Mouse (Mus musculus): ENCODE measurements around the gene Eif4ebp2. TPM values are rescaled to one million over a fixed set of nuclear protein-coding genes. Genes with fewer than 3 reads are reported as not detected.

Gene Eif4ebp2
- polyA plus RNA-seq, 2 experiments: 23.1 to 24.3 TPM

DNA sequence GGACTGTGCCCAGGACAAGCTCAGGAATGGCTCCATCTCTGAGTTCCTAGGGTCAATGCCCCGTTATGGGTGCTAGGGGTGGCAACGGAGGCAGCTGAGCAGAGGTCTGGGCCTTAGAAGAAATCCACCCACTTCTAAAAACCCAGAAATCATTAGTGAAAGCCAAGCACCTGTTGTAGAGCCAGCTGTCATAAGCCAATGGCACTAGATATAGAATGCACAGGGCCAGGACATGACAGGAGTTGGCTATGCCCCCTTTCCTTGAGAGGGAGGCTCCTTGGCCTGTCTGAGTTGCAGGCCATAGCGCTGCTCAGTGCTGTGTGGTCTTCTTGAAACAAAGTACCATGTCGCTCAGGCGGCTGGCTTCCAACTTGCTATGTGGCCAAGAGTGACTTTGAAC is 52.1 kb downstream of the Eif4ebp2 start:
- Histone ChIP-seq H3K27me3 (ENCODE audit: control insufficient read depth, insufficient read depth, low read length) (no peaks in the 10 kb centered on the region), H3K27ac (no peak overlapping the region), H3K9ac (replicated peaks) (no peak overlapping the region), H3K36me3 (replicated peaks; ENCODE audit: control insufficient read depth, insufficient read depth, low read depth) (no peaks in the 10 kb centered on the region), H3K9me3 (ENCODE audit: control insufficient read depth, low read length) (no peaks in the 10 kb centered on the region), H3K4me1 (replicated peaks; ENCODE audit: control insufficient read depth in 2 of 2, insufficient read depth in 2 of 2, low read length in 1 of 2) (no peaks in the 10 kb centered on the region), H3K4me2 (ENCODE audit: low read depth) (no peak overlapping the region), H3K4me3 (ENCODE audit: insufficient read depth in 1 of 2, low read depth in 2 of 2, low read length in 2 of 2) (no peak overlapping the region)
- no peak for ATAC-seq (ENCODE audit: insufficient read depth)
- TF ChIP-seq CTCF (IDR thresholded peaks at IDR 0.05; ENCODE audit: low read depth) (no peak), EP300 (IDR thresholded peaks at IDR 0.05; ENCODE audit: low read depth) (no peak)
- DNase-seq (ENCODE audit: low read depth in 3 of 3, low spot score in 3 of 3): no peak
- 69% methylated on average over 5 of the region's 5 CpGs for WGBS (ENCODE audit: insufficient replicate concordance)

DNA sequence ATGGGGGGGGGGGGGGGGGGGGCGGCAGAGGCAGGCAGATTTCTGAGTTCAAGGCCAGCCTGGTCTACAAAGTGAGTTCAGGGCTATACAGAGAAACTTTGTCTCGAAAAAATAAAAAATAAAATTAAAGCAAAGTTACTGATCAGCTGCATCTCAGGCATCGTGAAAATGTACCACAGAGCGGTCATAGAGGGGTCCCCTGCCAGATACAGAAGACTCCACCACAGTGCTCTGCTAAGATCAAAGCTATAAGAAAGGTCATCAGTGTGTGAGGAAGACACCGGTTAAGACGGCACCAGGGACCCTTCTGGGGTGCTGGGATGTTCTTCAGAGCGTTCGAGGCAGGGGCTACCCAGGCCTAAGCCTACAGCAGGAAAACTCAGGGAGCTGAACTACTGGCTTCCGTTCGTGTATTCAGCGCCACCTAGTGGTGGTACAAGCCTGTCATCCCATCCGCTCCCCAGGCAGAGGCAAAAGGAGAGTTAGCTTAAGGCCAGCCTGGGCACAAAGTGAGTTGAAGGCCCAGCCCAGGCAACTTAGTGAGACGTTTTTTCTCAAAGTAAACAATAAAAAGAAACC is 53.2 kb downstream of the Eif4ebp2 start:
- Histone ChIP-seq H3K9ac (replicated peaks) (no peak overlapping the region), H3K4me2 (ENCODE audit: low read depth) (no peak overlapping the region), H3K27ac (no peak overlapping the region), H3K9me3 (ENCODE audit: control insufficient read depth, low read length) (no peaks in the 10 kb centered on the region), H3K4me3 (ENCODE audit: insufficient read depth in 1 of 2, low read depth in 2 of 2, low read length in 2 of 2) (no peak overlapping the region), H3K4me1 (replicated peaks; ENCODE audit: control insufficient read depth in 2 of 2, insufficient read depth in 2 of 2, low read length in 1 of 2) (no peaks in the 10 kb centered on the region), H3K36me3 (replicated peaks; ENCODE audit: control insufficient read depth, insufficient read depth, low read depth) (no peaks in the 10 kb centered on the region), H3K27me3 (ENCODE audit: control insufficient read depth, insufficient read depth, low read length) (no peaks in the 10 kb centered on the region)
- ATAC-seq (ENCODE audit: insufficient read depth) (peak; percentile 58; the same call in 1 of the 2 replicates), DNase-seq (ENCODE audit: low read depth in 3 of 3, low spot score in 3 of 3) (peak; percentile 47 to 51 (median 48))
- TF ChIP-seq EP300 (IDR thresholded peaks at IDR 0.05; ENCODE audit: low read depth) (no peak), CTCF (IDR thresholded peaks at IDR 0.05; ENCODE audit: low read depth) (peak; percentile 95)
- WGBS (ENCODE audit: insufficient replicate concordance): 23% methylated on average over 13 of the region's 13 CpGs

DNA sequence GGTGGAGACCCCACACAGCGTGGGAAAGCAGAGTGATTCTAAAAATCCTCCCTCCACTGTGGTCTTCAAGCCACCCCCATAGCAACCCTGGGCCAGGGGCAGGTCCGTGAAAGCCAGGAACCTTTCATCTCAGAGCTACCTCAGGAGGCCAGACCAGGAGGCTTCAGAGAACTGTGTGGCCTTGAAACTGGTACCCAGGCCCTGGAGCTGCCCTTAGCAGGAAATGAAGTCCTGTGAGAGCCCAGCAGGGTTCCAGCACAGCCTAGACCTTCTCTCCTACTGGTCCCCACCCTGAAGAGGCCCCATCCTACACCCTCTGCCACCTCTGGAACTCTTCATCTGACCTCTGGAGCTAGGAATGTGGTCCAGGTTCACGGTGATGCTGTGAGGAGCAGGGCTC is 54.3 kb downstream of the Eif4ebp2 start:
- WGBS (ENCODE audit: insufficient replicate concordance): 56% methylated on average over 3 of the region's 3 CpGs
- DNase-seq (ENCODE audit: low read depth in 3 of 3, low spot score in 3 of 3) (no peak), ATAC-seq (ENCODE audit: insufficient read depth) (no peak)
- no peak overlapping the region for H3K4me3 ChIP-seq (ENCODE audit: insufficient read depth in 1 of 2, low read depth in 2 of 2, low read length in 2 of 2)
- no peaks in the 10 kb centered on the region for H3K36me3 ChIP-seq (replicated peaks; ENCODE audit: control insufficient read depth, insufficient read depth, low read depth)
- no peaks in the 10 kb centered on the region for H3K27me3 ChIP-seq (ENCODE audit: control insufficient read depth, insufficient read depth, low read length)
- no peak overlapping the region for H3K4me2 ChIP-seq (ENCODE audit: low read depth)
- TF ChIP-seq EP300 (IDR thresholded peaks at IDR 0.05; ENCODE audit: low read depth) (no peak), CTCF (IDR thresholded peaks at IDR 0.05; ENCODE audit: low read depth) (no peak)
- H3K9ac ChIP-seq (replicated peaks): no peak overlapping the region
- H3K27ac ChIP-seq: no peak overlapping the region
- H3K9me3 ChIP-seq (ENCODE audit: control insufficient read depth, low read length): no peaks in the 10 kb centered on the region
- H3K4me1 ChIP-seq (replicated peaks; ENCODE audit: control insufficient read depth in 2 of 2, insufficient read depth in 2 of 2, low read length in 1 of 2): no peaks in the 10 kb centered on the region

DNA sequence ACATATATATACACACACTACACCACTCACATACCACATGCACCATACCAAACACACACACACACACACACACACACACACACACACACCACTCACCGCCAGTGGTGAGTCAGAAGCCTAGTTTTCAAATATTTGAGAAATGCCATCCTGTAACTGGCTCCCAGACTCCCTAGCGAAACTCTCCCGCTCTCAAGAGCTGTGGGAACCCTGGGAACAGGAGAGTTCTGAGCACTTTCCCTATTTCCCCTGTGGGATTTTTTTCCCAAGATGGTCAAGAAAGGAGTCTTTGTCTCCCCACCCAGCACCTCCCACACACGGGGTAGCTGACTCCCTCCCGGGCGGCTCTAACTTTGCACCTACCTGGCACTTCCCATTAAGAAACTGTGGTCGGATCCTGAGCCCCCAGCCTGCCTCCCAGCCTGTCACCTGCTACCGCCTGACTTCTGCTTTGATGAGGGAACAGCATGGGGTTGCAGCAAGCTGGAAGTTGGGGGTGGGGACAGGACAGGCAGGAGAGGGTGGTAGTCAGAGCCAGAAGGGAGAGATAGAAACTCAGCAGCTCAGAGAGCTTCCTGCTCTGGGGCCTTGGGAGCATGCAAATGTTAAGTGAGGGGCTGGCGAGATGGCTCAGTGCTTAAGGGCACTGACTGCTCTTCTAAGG is 57.9 kb downstream of the Eif4ebp2 start:
- Histone ChIP-seq H3K4me3 (ENCODE audit: insufficient read depth in 1 of 2, low read depth in 2 of 2, low read length in 2 of 2) (no peak overlapping the region), H3K27ac (no peak overlapping the region), H3K9me3 (ENCODE audit: control insufficient read depth, low read length) (no peaks in the 10 kb centered on the region), H3K4me2 (ENCODE audit: low read depth) (no peak overlapping the region), H3K27me3 (ENCODE audit: control insufficient read depth, insufficient read depth, low read length) (no peaks in the 10 kb centered on the region), H3K36me3 (replicated peaks; ENCODE audit: control insufficient read depth, insufficient read depth, low read depth) (no peaks in the 10 kb centered on the region), H3K9ac (replicated peaks) (no peak overlapping the region), H3K4me1 (replicated peaks; ENCODE audit: control insufficient read depth in 2 of 2, insufficient read depth in 2 of 2, low read length in 1 of 2) (no peaks in the 10 kb centered on the region)
- TF ChIP-seq EP300 (IDR thresholded peaks at IDR 0.05; ENCODE audit: low read depth) (no peak), CTCF (IDR thresholded peaks at IDR 0.05; ENCODE audit: low read depth) (no peak)
- 24% methylated on average over 9 of the region's 9 CpGs for WGBS (ENCODE audit: insufficient replicate concordance)
- ATAC-seq (ENCODE audit: insufficient read depth): no peak
- DNase-seq (ENCODE audit: low read depth in 3 of 3, low spot score in 3 of 3): no peak

GRCm38 (mm10) chr10:61392584-61392983 is 59.9 kb downstream of the Eif4ebp2 start:
- no peak overlapping the region for H3K4me3 ChIP-seq (ENCODE audit: insufficient read depth in 1 of 2, low read depth in 2 of 2, low read length in 2 of 2)
- WGBS (ENCODE audit: insufficient replicate concordance): 35% methylated on average over 4 of the region's 4 CpGs
- no peaks in the 10 kb centered on the region for H3K9me3 ChIP-seq (ENCODE audit: control insufficient read depth, low read length)
- no peaks in the 10 kb centered on the region for H3K4me1 ChIP-seq (replicated peaks; ENCODE audit: control insufficient read depth in 2 of 2, insufficient read depth in 2 of 2, low read length in 1 of 2)
- no peak overlapping the region for H3K9ac ChIP-seq (replicated peaks)
- ATAC-seq (ENCODE audit: insufficient read depth) (no peak), DNase-seq (ENCODE audit: low read depth in 3 of 3, low spot score in 3 of 3) (no peak)
- H3K27me3 ChIP-seq (ENCODE audit: control insufficient read depth, insufficient read depth, low read length): no peaks in the 10 kb centered on the region
- H3K4me2 ChIP-seq (ENCODE audit: low read depth): no peak overlapping the region
- no peak for TF ChIP-seq CTCF (IDR thresholded peaks at IDR 0.05; ENCODE audit: low read depth)
- no peak for TF ChIP-seq EP300 (IDR thresholded peaks at IDR 0.05; ENCODE audit: low read depth)
- H3K36me3 ChIP-seq (replicated peaks; ENCODE audit: control insufficient read depth, insufficient read depth, low read depth): no peaks in the 10 kb centered on the region
- H3K27ac ChIP-seq: no peak overlapping the region
